Mouse (Mus musculus) embryonic facial prominence, embryonic 11.5 days (tissue): ENCODE data around the gene Sept10. TPM values are rescaled to one million over a fixed set of nuclear protein-coding genes. Genes with fewer than 3 reads are reported as not detected.

ENCODE experiments used
- ATAC-seq: fragments of 200-750 bp; cut with Nextera tagmentation; replicated peaks from 2 replicates; pipeline ENCODE4 v1.8.0; 2017; ENCODE audit warnings: low read depth; ENCODE audit not compliant: insufficient number of reproducible peaks, low FRiP score, low TSS enrichment
- DNase-seq: peaks from one replicate; pipeline ENCODE4 v3.0.0-alpha.2; 2015; ENCODE audit warnings: low spot score
- H3K27ac ChIP-seq: fragments of 300-500 bp; sonication (generic); replicated peaks from 2 replicates; pipeline ENCODE4 v1.5.1; 2014; ENCODE audit warnings: mild to moderate bottlenecking, low read depth, low read length, control low read depth
- H3K27me3 ChIP-seq: fragments of 300-500 bp; sonication (generic); 2 replicates; pipeline ENCODE4 v1.6.1; 2014; ENCODE audit warnings: mild to moderate bottlenecking, low read length, moderate library complexity, mixed read lengths; ENCODE audit not compliant: control insufficient read depth, insufficient read depth
- H3K36me3 ChIP-seq: fragments of 300-500 bp; sonication (generic); replicated peaks from 2 replicates; pipeline ENCODE4 v1.6.1; 2014; ENCODE audit warnings: low read depth, mild to moderate bottlenecking, low read length, moderate library complexity, mixed read lengths; ENCODE audit not compliant: control insufficient read depth, insufficient read depth
- H3K4me1 ChIP-seq: fragments of 300-500 bp; sonication (generic); 2 replicates; pipeline ENCODE4 v1.6.1; 2014; ENCODE audit warnings: low read length, mixed read lengths; ENCODE audit not compliant: control insufficient read depth, insufficient read depth
- H3K4me2 ChIP-seq: fragments of 300-500 bp; sonication (generic); 2 replicates; pipeline ENCODE4 v1.6.1; 2014; ENCODE audit warnings: low read depth, mild to moderate bottlenecking, control low read depth, low read length, moderate library complexity
- H3K4me3 ChIP-seq: fragments of 300-500 bp; sonication (generic); 2 replicates; pipeline ENCODE4 v1.5.1; 2014; ENCODE audit warnings: low read depth, low read length, control low read depth
- H3K9ac ChIP-seq: fragments of 300-500 bp; sonication (generic); replicated peaks from 2 replicates; pipeline ENCODE4 v1.6.1; 2014; ENCODE audit warnings: mild to moderate bottlenecking, control low read depth, low read length
- H3K9me3 ChIP-seq: fragments of 300-500 bp; sonication (generic); replicated peaks from 2 replicates; pipeline ENCODE4 v1.6.1; 2016; ENCODE audit warnings: mild to moderate bottlenecking, low read length, inconsistent platforms, mixed read lengths; ENCODE audit not compliant: control insufficient read depth
- whole genome bisulfite sequencing: fragments of 180-500 bp; shearing (Covaris S2); extraction: QIAGEN DNeasy Blood & Tissue Kit; methylation state at CpG from one replicate; pipeline ENCODE4 v1.1.7; 2014; 5-methylcytosine and 5-hydroxymethylcytosine counted together
- polyA plus RNA-seq: library from polyadenylated mRNA; unstranded; fragments of >200 nt; fragmentation: Nextera tagmentation; extraction: Ambion mirVana; gene quantifications from 2 replicates; pipeline ENCODE4 v1.2.1, GENCODE M21; 2014

Sept10 gene
- polyA plus RNA-seq, 1 experiment from 2014 or later: 50.5 TPM

GRCm38 (mm10) chr10:59223890-59224289, 2.2 kb upstream of the Sept10 start:
- Histone ChIP-seq H3K27me3 (no peaks in the 10 kb centered on the region), H3K9ac (no peak overlapping the region), H3K4me2 (no peak overlapping the region), H3K4me3 (no peak overlapping the region), H3K4me1 (no peaks in the 10 kb centered on the region; the same call in 1 of the 2 replicates), H3K27ac (no peak overlapping the region), H3K9me3 (no peaks in the 10 kb centered on the region), H3K36me3 (no peaks in the 10 kb centered on the region)
- no peak for DNase-seq
- WGBS: 62% methylated on average over 4 of the region's 4 CpGs
- no peak for ATAC-seq

- no peak for DNase-seq
- no peak for ATAC-seq
- Histone ChIP-seq H3K4me3 (peak overlapping the region; percentile 82), H3K4me2 (peak overlapping the region; percentile 98), H3K27me3 (no peaks in the 10 kb centered on the region), H3K27ac (no peak overlapping the region), H3K4me1 (no peaks in the 10 kb centered on the region; the same call in 1 of the 2 replicates), H3K9me3 (no peaks in the 10 kb centered on the region), H3K36me3 (no peaks in the 10 kb centered on the region), H3K9ac (peak overlapping the region; percentile 91; the same call in 1 of the 2 replicates)
- 39% methylated on average over 14 of the region's 14 CpGs for WGBS
Measured at GRCm38 (mm10) chr10:59223301-59223700, 1.7 kb upstream of the Sept10 start.

GRCm38 (mm10) chr10:59222271-59223101, 839 bp upstream of the Sept10 start:
- WGBS: 2% methylated on average over 49 of the region's 49 CpGs
- Histone ChIP-seq H3K4me3 (peak overlapping the region; percentile 82), H3K27me3 (no peaks in the 10 kb centered on the region), H3K4me2 (peak overlapping the region; percentile 98), H3K4me1 (no peaks in the 10 kb centered on the region; the same call in 1 of the 2 replicates), H3K9ac (peak overlapping the region; percentile 91), H3K36me3 (no peaks in the 10 kb centered on the region), H3K27ac (peak overlapping the region; percentile 91; the same call in 1 of the 2 replicates), H3K9me3 (no peaks in the 10 kb centered on the region)
- no peak for DNase-seq
- peak; percentile 23; the same call in 1 of the 2 replicates for ATAC-seq

- ATAC-seq (no peak), DNase-seq (peak; percentile 69)
- 2% methylated on average over 39 of the region's 39 CpGs for WGBS
- Histone ChIP-seq H3K9me3 (no peaks in the 10 kb centered on the region), H3K4me1 (no peaks in the 10 kb centered on the region; the same call in 1 of the 2 replicates), H3K36me3 (no peaks in the 10 kb centered on the region), H3K4me3 (peak overlapping the region; percentile 82), H3K27ac (peak overlapping the region; percentile 91), H3K4me2 (peak overlapping the region; percentile 98), H3K27me3 (no peaks in the 10 kb centered on the region), H3K9ac (peak overlapping the region; percentile 91)
Measured at GRCm38 (mm10) chr10:59220824-59221472, 699 bp downstream of the Sept10 start.

- no peak for ATAC-seq
- H3K27me3 ChIP-seq: no peaks in the 10 kb centered on the region
- no peak overlapping the region for H3K27ac ChIP-seq
- no peak for DNase-seq
- no peak overlapping the region for H3K4me2 ChIP-seq
- no peak overlapping the region for H3K4me3 ChIP-seq
- no peak overlapping the region for H3K9ac ChIP-seq
- no peaks in the 10 kb centered on the region for H3K36me3 ChIP-seq
- H3K9me3 ChIP-seq: no peaks in the 10 kb centered on the region
- peaks cover 2% of the 10 kb centered on the region; the same call in 1 of the 2 replicates for H3K4me1 ChIP-seq
Measured at GRCm38 (mm10) chr10:59200011-59200410, 21.6 kb downstream of the Sept10 start.

- Histone ChIP-seq H3K4me1 (peaks cover 2% of the 10 kb centered on the region; the same call in 1 of the 2 replicates), H3K9ac (no peak overlapping the region), H3K4me3 (no peak overlapping the region), H3K27ac (no peak overlapping the region), H3K4me2 (no peak overlapping the region), H3K9me3 (no peaks in the 10 kb centered on the region), H3K27me3 (no peaks in the 10 kb centered on the region), H3K36me3 (no peaks in the 10 kb centered on the region)
- WGBS: 65% methylated on average over 3 of the region's 3 CpGs
- DNase-seq (no peak), ATAC-seq (no peak)
Measured at GRCm38 (mm10) chr10:59196763-59197162, 24.9 kb downstream of the Sept10 start.

GRCm38 (mm10) chr10:59194891-59195290, 26.8 kb downstream of the Sept10 start:
- Histone ChIP-seq H3K9me3 (no peaks in the 10 kb centered on the region), H3K36me3 (no peaks in the 10 kb centered on the region), H3K4me1 (peaks cover 2% of the 10 kb centered on the region; the same call in 1 of the 2 replicates), H3K9ac (no peak overlapping the region), H3K4me2 (no peak overlapping the region), H3K27me3 (no peaks in the 10 kb centered on the region), H3K27ac (no peak overlapping the region), H3K4me3 (no peak overlapping the region)
- no peak for DNase-seq
- no peak for ATAC-seq
- whole genome bisulfite sequencing: 60% methylated on average over 5 of the region's 5 CpGs

- Histone ChIP-seq H3K9ac (no peak overlapping the region), H3K36me3 (no peaks in the 10 kb centered on the region), H3K4me3 (no peak overlapping the region), H3K4me2 (no peak overlapping the region), H3K4me1 (no peaks in the 10 kb centered on the region), H3K9me3 (no peaks in the 10 kb centered on the region), H3K27me3 (no peaks in the 10 kb centered on the region), H3K27ac (no peak overlapping the region)
- DNase-seq (no peak), ATAC-seq (no peak)
- WGBS: 86% methylated on average over 3 of the region's 3 CpGs
Measured at GRCm38 (mm10) chr10:59182306-59182705, 39.3 kb downstream of the Sept10 start.
